Mouse (Mus musculus) embryonic facial prominence, embryonic 11.5 days (tissue): Measurements from ENCODE around the gene Gli1. TPM values are rescaled to one million over a fixed set of nuclear protein-coding genes. Genes with fewer than 3 reads are reported as not detected.

Experiments used
- ATAC-seq: fragments of 200-750 bp; cut with Nextera tagmentation; replicated peaks from 2 replicates; pipeline ENCODE4 v1.8.0; 2017; ENCODE audit warnings: low read depth; ENCODE audit not compliant: insufficient number of reproducible peaks, low FRiP score, low TSS enrichment
- DNase-seq: peaks from one replicate; pipeline ENCODE4 v3.0.0-alpha.2; 2015; ENCODE audit warnings: low spot score
- H3K27ac ChIP-seq: fragments of 300-500 bp; sonication (generic); replicated peaks from 2 replicates; pipeline ENCODE4 v1.5.1; 2014; ENCODE audit warnings: mild to moderate bottlenecking, low read depth, low read length, control low read depth
- H3K27me3 ChIP-seq: fragments of 300-500 bp; sonication (generic); 2 replicates; pipeline ENCODE4 v1.6.1; 2014; ENCODE audit warnings: mild to moderate bottlenecking, low read length, moderate library complexity, mixed read lengths; ENCODE audit not compliant: control insufficient read depth, insufficient read depth
- H3K36me3 ChIP-seq: fragments of 300-500 bp; sonication (generic); replicated peaks from 2 replicates; pipeline ENCODE4 v1.6.1; 2014; ENCODE audit warnings: low read depth, mild to moderate bottlenecking, low read length, moderate library complexity, mixed read lengths; ENCODE audit not compliant: control insufficient read depth, insufficient read depth
- H3K4me1 ChIP-seq: fragments of 300-500 bp; sonication (generic); 2 replicates; pipeline ENCODE4 v1.6.1; 2014; ENCODE audit warnings: low read length, mixed read lengths; ENCODE audit not compliant: control insufficient read depth, insufficient read depth
- H3K4me2 ChIP-seq: fragments of 300-500 bp; sonication (generic); 2 replicates; pipeline ENCODE4 v1.6.1; 2014; ENCODE audit warnings: low read depth, mild to moderate bottlenecking, control low read depth, low read length, moderate library complexity
- H3K4me3 ChIP-seq: fragments of 300-500 bp; sonication (generic); 2 replicates; pipeline ENCODE4 v1.5.1; 2014; ENCODE audit warnings: low read depth, low read length, control low read depth
- H3K9ac ChIP-seq: fragments of 300-500 bp; sonication (generic); replicated peaks from 2 replicates; pipeline ENCODE4 v1.6.1; 2014; ENCODE audit warnings: mild to moderate bottlenecking, control low read depth, low read length
- H3K9me3 ChIP-seq: fragments of 300-500 bp; sonication (generic); replicated peaks from 2 replicates; pipeline ENCODE4 v1.6.1; 2016; ENCODE audit warnings: mild to moderate bottlenecking, low read length, inconsistent platforms, mixed read lengths; ENCODE audit not compliant: control insufficient read depth
- WGBS: fragments of 180-500 bp; shearing (Covaris S2); extraction: QIAGEN DNeasy Blood & Tissue Kit; methylation state at CpG from one replicate; pipeline ENCODE4 v1.1.7; 2014; 5-methylcytosine and 5-hydroxymethylcytosine counted together
- polyA plus RNA-seq: library from polyadenylated mRNA; unstranded; fragments of >200 nt; fragmentation: Nextera tagmentation; extraction: Ambion mirVana; gene quantifications from 2 replicates; pipeline ENCODE4 v1.2.1, GENCODE M21; 2014

Gene Gli1
- polyA plus RNA-seq: 7.1 and 9.6 TPM in 2 replicates

- no peaks in the 10 kb centered on the region; the same call in 1 of the 2 replicates for H3K36me3 ChIP-seq
- peak within 1 kb of the TSS; percentile 57 for H3K4me3 ChIP-seq
- no peaks in the 10 kb centered on the region for H3K9me3 ChIP-seq
- WGBS: under 1% methylated on average over 29 of the region's 29 CpGs
- H3K27ac ChIP-seq: peak within 1 kb of the TSS; percentile 89
- DNase-seq (peak; percentile 94), ATAC-seq (peak; percentile 68)
- peak within 1 kb of the TSS; percentile 72 for H3K9ac ChIP-seq
- peak within 1 kb of the TSS; percentile 90 for H3K4me2 ChIP-seq
- no peaks in the 10 kb centered on the region for H3K27me3 ChIP-seq
- peaks cover 3% of the 10 kb centered on the region for H3K4me1 ChIP-seq
These were observed at the start of gene Gli1 for GRCm38 (mm10) chr10:127341891-127342639. Gli1 (minus strand) TSS chr10:127341974.

GRCm38 (mm10) chr10:127381743-127382134, 40.0 kb upstream of the Gli1 start:
- Histone ChIP-seq H3K9ac (peak overlapping the region; percentile 10; the same call in 1 of the 2 replicates), H3K36me3 (no peaks in the 10 kb centered on the region), H3K4me1 (no peaks in the 10 kb centered on the region), H3K9me3 (no peaks in the 10 kb centered on the region), H3K27ac (no peak overlapping the region; the same call in 1 of the 2 replicates), H3K4me2 (peak overlapping the region; percentile 55), H3K27me3 (no peaks in the 10 kb centered on the region), H3K4me3 (peak overlapping the region; percentile 60)
- ATAC-seq (no peak), DNase-seq (no peak)
- WGBS: 48% methylated on average over 2 of the region's 2 CpGs

- Histone ChIP-seq H3K27ac (peak overlapping the region; percentile 92), H3K27me3 (no peaks in the 10 kb centered on the region), H3K4me1 (no peaks in the 10 kb centered on the region), H3K4me3 (peak overlapping the region; percentile 60), H3K4me2 (peak overlapping the region; percentile 55), H3K9me3 (no peaks in the 10 kb centered on the region), H3K36me3 (no peaks in the 10 kb centered on the region), H3K9ac (peak overlapping the region; percentile 88)
- ATAC-seq (peak; percentile 36), DNase-seq (peak; percentile 83)
- 1% methylated on average over 24 of the region's 79 CpGs for WGBS
These were observed 39.3 kb upstream of the Gli1 start for GRCm38 (mm10) chr10:127380767-127381742.

GRCm38 (mm10) chr10:127380251-127380691, 38.5 kb upstream of the Gli1 start, which contains the start of gene R3hdm2:
R3hdm2 (plus strand) TSS chr10:127380327.
- H3K4me1 ChIP-seq: no peaks in the 10 kb centered on the region
- no peaks in the 10 kb centered on the region for H3K27me3 ChIP-seq
- H3K9me3 ChIP-seq: no peaks in the 10 kb centered on the region
- peak; percentile 96 for DNase-seq
- ATAC-seq: peak; percentile 91
- peak within 1 kb of the TSS; percentile 60 for H3K4me3 ChIP-seq
- H3K36me3 ChIP-seq: no peaks in the 10 kb centered on the region
- peak within 1 kb of the TSS; percentile 55 for H3K4me2 ChIP-seq
- peak within 1 kb of the TSS; percentile 88 for H3K9ac ChIP-seq
- peak within 1 kb of the TSS; percentile 92 for H3K27ac ChIP-seq
- WGBS: under 1% methylated on average over 53 of the region's 53 CpGs

GRCm38 (mm10) chr10:127379654-127380053, 37.9 kb upstream of the Gli1 start:
- Histone ChIP-seq H3K27me3 (no peaks in the 10 kb centered on the region), H3K4me2 (peak overlapping the region; percentile 54), H3K4me1 (no peaks in the 10 kb centered on the region), H3K36me3 (no peaks in the 10 kb centered on the region), H3K9ac (peak overlapping the region; percentile 88), H3K9me3 (no peaks in the 10 kb centered on the region), H3K27ac (peak overlapping the region; percentile 92), H3K4me3 (peak overlapping the region; percentile 60; the same call in 1 of the 2 replicates)
- ATAC-seq: no peak
- DNase-seq: no peak
- 87% methylated on average over 8 of the region's 8 CpGs for WGBS

- H3K9ac ChIP-seq: no peak overlapping the region
- H3K9me3 ChIP-seq: no peaks in the 10 kb centered on the region
- DNase-seq (no peak), ATAC-seq (no peak)
- H3K4me2 ChIP-seq: no peak overlapping the region
- H3K4me3 ChIP-seq: no peak overlapping the region
- no peak overlapping the region for H3K27ac ChIP-seq
- no peaks in the 10 kb centered on the region for H3K4me1 ChIP-seq
- H3K27me3 ChIP-seq: no peaks in the 10 kb centered on the region
- 81% methylated on average over 3 of the region's 3 CpGs for WGBS
- H3K36me3 ChIP-seq: no peaks in the 10 kb centered on the region
These were observed 35.9 kb upstream of the Gli1 start for GRCm38 (mm10) chr10:127377700-127378099.

- WGBS: 64% methylated on average over 2 of the region's 2 CpGs
- Histone ChIP-seq H3K27ac (no peak overlapping the region), H3K27me3 (no peaks in the 10 kb centered on the region), H3K4me1 (no peaks in the 10 kb centered on the region), H3K36me3 (no peaks in the 10 kb centered on the region), H3K4me3 (no peak overlapping the region), H3K4me2 (no peak overlapping the region), H3K9ac (no peak overlapping the region), H3K9me3 (no peaks in the 10 kb centered on the region)
- ATAC-seq (no peak), DNase-seq (no peak)
These were observed 29.2 kb upstream of the Gli1 start for GRCm38 (mm10) chr10:127371023-127371422.
